Mouse (Mus musculus) T-cell, adult 2 months (primary cell): ENCODE data around the gene Chrnb1.
A peak's percentile ranks its signal among the peaks of the same experiment; 100 is the strongest.

Experiments used
- DNase-seq: peaks from one replicate; pipeline ENCODE4 v3.0.0; 2022; ENCODE audit warnings: low spot score

The Chrnb1 gene

GRCm38 (mm10) chr11:69774961-69775360 lies 20.8 kb downstream of the Chrnb1 start:
- no peak for DNase-seq

GRCm38 (mm10) chr11:69767625-69767909 lies 28.2 kb downstream of the Chrnb1 start:
- no peak for DNase-seq

GRCm38 (mm10) chr11:69766872-69767624 lies 28.7 kb downstream of the Chrnb1 start:
- DNase-seq = no peak

- peak; percentile 86 for DNase-seq
These were observed 29.6 kb downstream of the Chrnb1 start for GRCm38 (mm10) chr11:69766126-69766609.

- peak; percentile 31 for DNase-seq
These were observed 30.3 kb downstream of the Chrnb1 start, which contains the start of gene Zbtb4 for GRCm38 (mm10) chr11:69765221-69766125. Gene Zbtb4 (plus strand): TSS chr11:69765912.

GRCm38 (mm10) chr11:69763551-69763950 lies 32.2 kb downstream of the Chrnb1 start:
- DNase-seq = no peak

GRCm38 (mm10) chr11:69761868-69762267 lies 33.9 kb downstream of the Chrnb1 start, which contains the start of gene Slc35g3:
Gene Slc35g3 (minus strand): TSS chr11:69761968.
- DNase-seq = no peak

- DNase-seq = no peak
These were observed 34.9 kb downstream of the Chrnb1 start for GRCm38 (mm10) chr11:69760901-69761200.

- no peak for DNase-seq
These were observed 35.4 kb downstream of the Chrnb1 start for GRCm38 (mm10) chr11:69760160-69760900.

- DNase-seq = peak; percentile 85
These were observed 36.6 kb downstream of the Chrnb1 start for GRCm38 (mm10) chr11:69758971-69759721.

- peak; percentile 99 for DNase-seq
These were observed 37.2 kb downstream of the Chrnb1 start, which contains the start of gene Polr2a for GRCm38 (mm10) chr11:69758478-69758970. Gene Polr2a (minus strand): TSS chr11:69758637.

- DNase-seq = peak; percentile 97
These were observed 37.7 kb downstream of the Chrnb1 start for GRCm38 (mm10) chr11:69758090-69758456.

GRCm38 (mm10) chr11:69757303-69758089 lies 38.2 kb downstream of the Chrnb1 start:
- no peak for DNase-seq

GRCm38 (mm10) chr11:69754701-69755100 lies 41.0 kb downstream of the Chrnb1 start:
- peak; percentile 66 for DNase-seq

GRCm38 (mm10) chr11:69754233-69754632 lies 41.5 kb downstream of the Chrnb1 start:
- no peak for DNase-seq

- DNase-seq = no peak
These were observed 43.1 kb downstream of the Chrnb1 start for GRCm38 (mm10) chr11:69752686-69753085.

GRCm38 (mm10) chr11:69751635-69752034 lies 44.1 kb downstream of the Chrnb1 start:
- DNase-seq = no peak
